Mouse (Mus musculus): ENCODE data around the gene Psmb9. TPM values are rescaled to one million over a fixed set of nuclear protein-coding genes. Genes with fewer than 3 reads are reported as not detected.

The Psmb9 gene
- polyA plus RNA-seq, 1 experiment from 2014 or later, result 5.9 TPM

- Histone ChIP-seq H3K4me3 (replicated peaks; ENCODE audit: low read depth, low read length) (no peak overlapping the region), H3K27me3 (ENCODE audit: insufficient read depth, low read length) (peaks cover 14% of the 10 kb centered on the region; the same call in 1 of the 2 replicates), H3K9ac (ENCODE audit: low read depth, low read length) (no peak overlapping the region), H3K4me1 (replicated peaks; ENCODE audit: insufficient read depth, low read length) (no peaks in the 10 kb centered on the region), H3K9me3 (replicated peaks; ENCODE audit: low read length) (no peaks in the 10 kb centered on the region), H3K4me2 (ENCODE audit: low read length) (no peak overlapping the region), H3K27ac (no peak overlapping the region), H3K36me3 (ENCODE audit: insufficient read depth, low read length) (no peaks in the 10 kb centered on the region)
- WGBS, result 87% methylated on average over 12 of the region's 12 CpGs
- TF ChIP-seq CTCF (IDR thresholded peaks at IDR 0.05; ENCODE audit: low read depth), result no peak
- no peak; the same call in 1 of the 2 replicates for ATAC-seq (replicated peaks; ENCODE audit: low FRiP score, low read depth)
- DNase-seq (ENCODE audit: low spot score), result no peak
Observed at GRCm38 (mm10) chr17:34215176-34215575, 27.6 kb upstream of the Psmb9 start.

DNA sequence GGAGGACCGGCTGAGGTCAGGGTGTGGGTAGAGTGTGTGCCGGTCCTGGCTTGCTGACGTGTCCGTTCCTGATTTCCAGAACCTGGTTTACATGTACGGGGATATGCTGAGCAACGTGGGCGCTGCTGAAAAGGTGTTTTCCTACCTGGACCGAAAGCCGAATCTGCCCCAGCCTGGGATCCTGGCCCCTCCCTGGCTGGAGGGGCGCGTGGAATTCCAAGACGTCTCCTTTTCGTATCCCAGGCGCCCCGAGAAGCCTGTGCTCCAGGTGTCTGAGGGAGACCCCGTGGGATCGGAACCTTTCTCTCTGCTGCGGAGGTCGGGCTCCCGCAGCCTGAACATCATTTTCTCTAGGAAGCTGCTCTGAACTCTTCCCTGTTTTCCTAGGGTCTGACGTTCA, 26.4 kb upstream of the Psmb9 start:
- TF ChIP-seq CTCF (IDR thresholded peaks at IDR 0.05; ENCODE audit: low read depth), result no peak
- Histone ChIP-seq H3K4me3 (replicated peaks; ENCODE audit: low read depth, low read length) (no peak overlapping the region), H3K36me3 (ENCODE audit: insufficient read depth, low read length) (no peaks in the 10 kb centered on the region), H3K27ac (no peak overlapping the region), H3K4me1 (replicated peaks; ENCODE audit: insufficient read depth, low read length) (no peaks in the 10 kb centered on the region), H3K4me2 (ENCODE audit: low read length) (no peak overlapping the region), H3K27me3 (ENCODE audit: insufficient read depth, low read length) (peaks cover 14% of the 10 kb centered on the region; the same call in 1 of the 2 replicates), H3K9ac (ENCODE audit: low read depth, low read length) (no peak overlapping the region), H3K9me3 (replicated peaks; ENCODE audit: low read length) (no peaks in the 10 kb centered on the region)
- ATAC-seq (replicated peaks; ENCODE audit: low FRiP score, low read depth) (no peak), DNase-seq (ENCODE audit: low spot score) (no peak)
- 47% methylated on average over 21 of the region's 21 CpGs for WGBS

DNA sequence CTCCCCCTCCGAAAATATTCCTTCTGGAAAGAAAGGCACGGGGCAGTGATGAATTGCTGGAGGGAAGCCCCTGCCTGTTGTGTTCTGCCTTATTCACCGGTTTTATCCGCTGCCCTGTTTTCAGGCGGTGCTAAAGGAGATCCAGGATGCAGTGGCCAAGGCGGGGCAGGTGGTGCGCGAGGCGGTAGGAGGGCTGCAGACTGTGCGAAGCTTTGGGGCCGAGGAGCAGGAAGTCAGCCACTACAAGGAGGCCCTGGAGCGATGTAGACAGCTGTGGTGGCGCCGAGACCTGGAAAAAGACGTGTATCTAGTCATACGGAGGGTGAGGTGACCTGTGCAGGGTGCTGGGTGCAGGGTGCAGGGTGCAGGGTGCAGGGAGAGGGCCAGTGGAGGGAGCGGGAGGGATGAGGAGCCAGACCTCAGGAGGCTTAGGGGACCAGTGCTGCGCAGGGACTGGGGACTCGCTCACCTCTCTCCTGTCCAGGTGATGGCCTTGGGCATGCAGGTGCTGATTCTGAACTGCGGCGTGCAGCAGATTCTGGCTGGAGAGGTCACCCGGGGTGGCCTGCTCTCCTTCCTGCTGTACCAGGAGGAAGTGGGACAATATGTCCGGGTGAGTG, 24.3 kb upstream of the Psmb9 start:
- peaks cover 14% of the 10 kb centered on the region; the same call in 1 of the 2 replicates for H3K27me3 ChIP-seq (ENCODE audit: insufficient read depth, low read length)
- no peaks in the 10 kb centered on the region for H3K9me3 ChIP-seq (replicated peaks; ENCODE audit: low read length)
- no peak for TF ChIP-seq CTCF (IDR thresholded peaks at IDR 0.05; ENCODE audit: low read depth)
- ATAC-seq (replicated peaks; ENCODE audit: low FRiP score, low read depth), result 0 out of 2 replicates have a peak, but pooled peaks have one; percentile 33
- H3K4me3 ChIP-seq (replicated peaks; ENCODE audit: low read depth, low read length), result no peak overlapping the region
- H3K27ac ChIP-seq, result no peak overlapping the region
- DNase-seq (ENCODE audit: low spot score), result no peak
- WGBS, result 25% methylated on average over 23 of the region's 23 CpGs
- H3K4me2 ChIP-seq (ENCODE audit: low read length), result no peak overlapping the region
- no peak overlapping the region for H3K9ac ChIP-seq (ENCODE audit: low read depth, low read length)
- no peaks in the 10 kb centered on the region for H3K36me3 ChIP-seq (ENCODE audit: insufficient read depth, low read length)
- no peaks in the 10 kb centered on the region for H3K4me1 ChIP-seq (replicated peaks; ENCODE audit: insufficient read depth, low read length)

DNA sequence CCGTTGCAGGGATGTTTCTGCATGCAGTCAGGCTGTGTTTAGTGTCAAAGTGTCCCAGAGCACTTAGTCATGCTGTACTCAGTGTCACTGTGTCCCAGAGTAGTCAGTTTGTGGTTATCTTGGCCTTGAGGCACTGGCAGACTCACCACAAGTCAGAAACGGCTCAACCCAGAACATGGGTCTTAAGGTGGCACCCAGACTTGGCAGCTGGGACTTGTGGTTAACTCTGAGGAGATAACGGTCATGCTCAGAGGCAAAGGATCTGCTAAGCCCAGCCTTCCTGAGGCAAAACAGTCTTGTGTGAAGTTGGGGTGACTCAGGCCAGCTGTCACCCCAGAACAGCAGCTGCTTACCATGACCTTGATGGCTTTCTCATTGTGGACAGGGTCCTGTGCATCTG, 23.0 kb upstream of the Psmb9 start:
- WGBS, result 59% methylated on average over 3 of the region's 3 CpGs
- no peak overlapping the region for H3K9ac ChIP-seq (ENCODE audit: low read depth, low read length)
- H3K27me3 ChIP-seq (ENCODE audit: insufficient read depth, low read length), result peaks cover 14% of the 10 kb centered on the region; the same call in 1 of the 2 replicates
- H3K4me2 ChIP-seq (ENCODE audit: low read length), result no peak overlapping the region
- H3K27ac ChIP-seq, result no peak overlapping the region
- H3K4me1 ChIP-seq (replicated peaks; ENCODE audit: insufficient read depth, low read length), result no peaks in the 10 kb centered on the region
- DNase-seq (ENCODE audit: low spot score) (no peak), ATAC-seq (replicated peaks; ENCODE audit: low FRiP score, low read depth) (no peak)
- no peaks in the 10 kb centered on the region for H3K9me3 ChIP-seq (replicated peaks; ENCODE audit: low read length)
- no peaks in the 10 kb centered on the region for H3K36me3 ChIP-seq (ENCODE audit: insufficient read depth, low read length)
- no peak for TF ChIP-seq CTCF (IDR thresholded peaks at IDR 0.05; ENCODE audit: low read depth)
- H3K4me3 ChIP-seq (replicated peaks; ENCODE audit: low read depth, low read length), result no peak overlapping the region

DNA sequence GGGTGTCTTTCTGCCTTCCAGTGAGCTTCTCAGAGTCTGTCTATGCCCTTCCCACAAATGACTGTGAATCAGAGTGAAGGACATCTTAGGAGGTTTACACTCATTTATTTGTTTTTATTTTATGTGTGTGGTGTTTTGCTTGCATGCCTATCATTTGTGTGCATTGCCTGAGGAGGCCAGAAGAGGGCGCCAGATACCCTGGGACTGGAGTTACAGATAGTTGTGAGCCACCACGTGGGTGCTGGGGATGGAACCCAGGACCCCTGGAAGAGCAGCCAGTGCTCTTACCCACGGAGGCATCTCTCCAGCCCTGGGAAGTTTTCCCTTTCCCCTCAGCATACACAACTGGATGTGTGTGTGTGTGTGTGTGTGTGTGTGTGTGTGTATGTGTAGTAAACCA, 22.1 kb upstream of the Psmb9 start:
- no peaks in the 10 kb centered on the region; the same call in 1 of the 2 replicates for H3K4me1 ChIP-seq (replicated peaks; ENCODE audit: insufficient read depth, low read length)
- H3K27ac ChIP-seq, result no peak overlapping the region
- H3K27me3 ChIP-seq (ENCODE audit: insufficient read depth, low read length), result peaks cover 14% of the 10 kb centered on the region; the same call in 1 of the 2 replicates
- WGBS, result 57% methylated on average over 3 of the region's 3 CpGs
- TF ChIP-seq CTCF (IDR thresholded peaks at IDR 0.05; ENCODE audit: low read depth), result peak; percentile 49
- H3K4me3 ChIP-seq (replicated peaks; ENCODE audit: low read depth, low read length), result no peak overlapping the region
- no peak for DNase-seq (ENCODE audit: low spot score)
- H3K36me3 ChIP-seq (ENCODE audit: insufficient read depth, low read length), result no peaks in the 10 kb centered on the region
- no peak for ATAC-seq (replicated peaks; ENCODE audit: low FRiP score, low read depth)
- H3K4me2 ChIP-seq (ENCODE audit: low read length), result no peak overlapping the region
- H3K9ac ChIP-seq (ENCODE audit: low read depth, low read length), result no peak overlapping the region
- no peaks in the 10 kb centered on the region for H3K9me3 ChIP-seq (replicated peaks; ENCODE audit: low read length)

GRCm38 (mm10) chr17:34208421-34208820, 20.9 kb upstream of the Psmb9 start:
- no peak for DNase-seq (ENCODE audit: low spot score)
- H3K4me3 ChIP-seq (replicated peaks; ENCODE audit: low read depth, low read length), result no peak overlapping the region
- no peak overlapping the region for H3K4me2 ChIP-seq (ENCODE audit: low read length)
- WGBS, result 20% methylated on average over 10 of the region's 10 CpGs
- peaks cover 7% of the 10 kb centered on the region; the same call in 1 of the 2 replicates for H3K27me3 ChIP-seq (ENCODE audit: insufficient read depth, low read length)
- no peaks in the 10 kb centered on the region for H3K36me3 ChIP-seq (ENCODE audit: insufficient read depth, low read length)
- H3K9me3 ChIP-seq (replicated peaks; ENCODE audit: low read length), result no peaks in the 10 kb centered on the region
- H3K27ac ChIP-seq, result no peak overlapping the region
- no peaks in the 10 kb centered on the region; the same call in 1 of the 2 replicates for H3K4me1 ChIP-seq (replicated peaks; ENCODE audit: insufficient read depth, low read length)
- no peak for ATAC-seq (replicated peaks; ENCODE audit: low FRiP score, low read depth)
- TF ChIP-seq CTCF (IDR thresholded peaks at IDR 0.05; ENCODE audit: low read depth), result no peak
- no peak overlapping the region for H3K9ac ChIP-seq (ENCODE audit: low read depth, low read length)
